Mouse (Mus musculus) cerebellum, adult 2 months (tissue): ENCODE data around the gene Plxna2.

ENCODE experiments used
- CTCF ChIP-seq: fragments of 200-500 bp; IDR thresholded peaks from 2 replicates; pipeline ENCODE4 v1.5.1; 2011; ENCODE audit warnings: low read depth, mild to moderate bottlenecking, control low read depth, low read length, moderate library complexity, borderline replicate concordance; ENCODE audit not compliant: insufficient read depth
- POLR2A ChIP-seq: fragments of 200-500 bp; IDR thresholded peaks from 2 replicates; pipeline ENCODE4 v1.6.1; 2011; ENCODE audit warnings: low read length, control low read depth, borderline replicate concordance; ENCODE audit not compliant: insufficient read depth

GRCm38 (mm10) chr1:194836182-194836581 lies 218.2 kb downstream of the Plxna2 start:
- TF ChIP-seq CTCF (no peak), POLR2A (no peak)
